Mouse (Mus musculus): Measurements from ENCODE around the gene Dcp1a.

Gene Dcp1a

GRCm38 (mm10) chr14:30560803-30561389 is 81.6 kb downstream of the Dcp1a start:
- DNase-seq (ENCODE audit: low read depth, low spot score) = no peak

GRCm38 (mm10) chr14:30561470-30562187 is 82.3 kb downstream of the Dcp1a start:
- peak; percentile 22 for DNase-seq (ENCODE audit: low read depth, low spot score)

GRCm38 (mm10) chr14:30562343-30562742 is 83.0 kb downstream of the Dcp1a start:
- no peak for DNase-seq (ENCODE audit: low read depth, low spot score)

- peak; percentile 72 for DNase-seq (ENCODE audit: low read depth, low spot score)
Measured at GRCm38 (mm10) chr14:30564451-30564850, 85.1 kb downstream of the Dcp1a start.

GRCm38 (mm10) chr14:30566317-30566716 is 87.0 kb downstream of the Dcp1a start:
- no peak for DNase-seq (ENCODE audit: low read depth, low spot score)

GRCm38 (mm10) chr14:30568016-30568415 is 88.7 kb downstream of the Dcp1a start:
- no peak for DNase-seq (ENCODE audit: low read depth, low spot score)

- DNase-seq (ENCODE audit: low read depth, low spot score) = peak; percentile 55
Measured at GRCm38 (mm10) chr14:30570303-30570702, 91.0 kb downstream of the Dcp1a start.

GRCm38 (mm10) chr14:30572253-30572652 is 92.9 kb downstream of the Dcp1a start:
- DNase-seq (ENCODE audit: low read depth, low spot score) = no peak

- DNase-seq (ENCODE audit: low read depth, low spot score) = no peak
Measured at GRCm38 (mm10) chr14:30573235-30573634, 93.9 kb downstream of the Dcp1a start.

GRCm38 (mm10) chr14:30573983-30574584 is 94.7 kb downstream of the Dcp1a start:
- DNase-seq (ENCODE audit: low read depth, low spot score) = peak; percentile 81

GRCm38 (mm10) chr14:30575791-30576190 is 96.5 kb downstream of the Dcp1a start:
- no peak for DNase-seq (ENCODE audit: low read depth, low spot score)

GRCm38 (mm10) chr14:30576260-30576659 is 96.9 kb downstream of the Dcp1a start:
- DNase-seq (ENCODE audit: low read depth, low spot score) = no peak

All from 3T3-L1 (cell line).